Mouse (Mus musculus) CD4-positive, CD25-positive, alpha-beta regulatory T cell, adult 2 months (primary cell): ENCODE measurements around the gene Fbxo27.
"Not testable (repeated sequence)": the region's sequence is repeated elsewhere in the genome, so short reads cannot be mapped to it uniquely, and the experiment has no call there.

Experiments used
- DNase-seq: peaks from one replicate; pipeline ENCODE4 v3.0.0-alpha.2; 2012; ENCODE audit warnings: low read depth, low spot score

The Fbxo27 gene

GRCm38 (mm10) chr7:28692545-28693320 is at the start of gene Fbxo27:
Fbxo27 (plus strand) TSS chr7:28692849.
- no peak for DNase-seq

GRCm38 (mm10) chr7:28645366-28645765 is 47.3 kb upstream of the Fbxo27 start:
- no peak for DNase-seq

- DNase-seq: no peak
Measured at GRCm38 (mm10) chr7:28645947-28646475, 46.6 kb upstream of the Fbxo27 start.

GRCm38 (mm10) chr7:28647016-28647415 is 45.6 kb upstream of the Fbxo27 start:
- peak; percentile 59 for DNase-seq

GRCm38 (mm10) chr7:28651157-28651556 is 41.5 kb upstream of the Fbxo27 start:
- peak; percentile 51 for DNase-seq

GRCm38 (mm10) chr7:28656430-28656829 is 36.2 kb upstream of the Fbxo27 start:
- no peak for DNase-seq

- peak; percentile 61 for DNase-seq
Measured at GRCm38 (mm10) chr7:28665620-28666579, 26.7 kb upstream of the Fbxo27 start.

GRCm38 (mm10) chr7:28671172-28671571 is 21.5 kb upstream of the Fbxo27 start:
- DNase-seq: peak; percentile 72

GRCm38 (mm10) chr7:28672276-28672675 is 20.4 kb upstream of the Fbxo27 start:
- no peak for DNase-seq

- not testable (repeated sequence) for DNase-seq
Measured at GRCm38 (mm10) chr7:28672786-28673185, 19.9 kb upstream of the Fbxo27 start.

GRCm38 (mm10) chr7:28674994-28675393 is 17.7 kb upstream of the Fbxo27 start:
- DNase-seq: peak; percentile 33

GRCm38 (mm10) chr7:28675746-28676145 is 16.9 kb upstream of the Fbxo27 start:
- no peak for DNase-seq

GRCm38 (mm10) chr7:28676811-28677541 is 15.7 kb upstream of the Fbxo27 start:
- peak; percentile 72 for DNase-seq

GRCm38 (mm10) chr7:28677624-28678023 is 15.0 kb upstream of the Fbxo27 start:
- DNase-seq: no peak

GRCm38 (mm10) chr7:28691075-28691474 is 1.6 kb upstream of the Fbxo27 start:
- no peak for DNase-seq

- peak; percentile 91 for DNase-seq
Measured at GRCm38 (mm10) chr7:28693321-28693966, 795 bp downstream of the Fbxo27 start.

GRCm38 (mm10) chr7:28694423-28694822 is 1.8 kb downstream of the Fbxo27 start:
- DNase-seq: peak; percentile 33

- DNase-seq: peak; percentile 15
Measured at GRCm38 (mm10) chr7:28694966-28695511, 2.4 kb downstream of the Fbxo27 start.

- no peak for DNase-seq
Measured at GRCm38 (mm10) chr7:28697277-28697676, 4.6 kb downstream of the Fbxo27 start.

GRCm38 (mm10) chr7:28700269-28700668 is 7.6 kb downstream of the Fbxo27 start:
- DNase-seq: no peak

GRCm38 (mm10) chr7:28701306-28701705 is 8.7 kb downstream of the Fbxo27 start:
- DNase-seq: not testable (repeated sequence)
